ENCODE assay signal across 21 mouse cellular contexts in the genomic region with DNA sequence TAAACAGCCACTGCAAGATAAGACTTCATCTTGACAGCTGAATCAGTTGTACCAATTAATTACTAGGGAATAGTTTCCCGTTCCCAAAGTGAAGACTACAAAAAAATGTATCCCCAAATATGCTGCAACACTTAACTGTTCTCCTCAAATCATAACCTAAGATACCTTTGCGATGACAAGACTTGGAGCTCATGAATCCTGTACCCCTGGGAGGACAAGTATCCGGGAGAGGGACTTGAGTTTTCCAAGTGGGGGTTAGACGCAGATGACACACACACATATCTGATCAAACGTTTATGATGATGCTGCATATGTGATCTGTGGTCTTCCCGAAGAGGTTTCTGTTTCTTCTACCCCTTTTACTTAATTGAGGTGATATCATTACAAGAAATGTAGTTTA.
DNase-seq lines count a peak whose midpoint lies in the region; ATAC-seq and TF ChIP-seq lines count a peak whose summit lies in the region.
"Had no signal": no experiment of that assay in that cellular context is flagged by ENCODE, and none has a peak within 500 bp of the region (broad histone marks: within the 10 kb centered on the region; RNA-seq: fewer than 3 reads in every experiment).

No protein-coding gene starts in this region.

- 59% methylated on average over 6 of the region's 6 CpGs for WGBS in hindbrain, embryonic 11.5 days
- 50% methylated on average over 6 of the region's 6 CpGs for WGBS in hindbrain, embryonic 12.5 days
- WGBS in midbrain, embryonic 12.5 days, result 62% methylated on average over 6 of the region's 6 CpGs
- WGBS in midbrain, embryonic 16.5 days, result 49% methylated on average over 6 of the region's 6 CpGs
- 65% methylated on average over 6 of the region's 6 CpGs for WGBS in forebrain, embryonic 11.5 days
- 43% methylated on average over 6 of the region's 6 CpGs for WGBS in forebrain, postnatal 0 days

- no peak for TF ChIP-seq CTCF in forebrain, postnatal 0 days (IDR thresholded peaks at IDR 0.05; ENCODE audit: low read depth)

- no peak for ATAC-seq in hindbrain, embryonic 11.5 days (ENCODE audit: low FRiP score)
- ATAC-seq in hindbrain, embryonic 12.5 days (ENCODE audit: low FRiP score), result no peak
- ATAC-seq in midbrain, embryonic 12.5 days (ENCODE audit: low FRiP score, low read depth), result no peak
- no peak for ATAC-seq in midbrain, embryonic 16.5 days
- ATAC-seq in forebrain, embryonic 11.5 days (replicated peaks; ENCODE audit: low FRiP score), result no peak
- no peak for ATAC-seq in forebrain, postnatal 0 days
- ATAC-seq: CD4-positive, CD25-positive, alpha-beta regulatory T cell, adult 4 months; inflammation-experienced regulatory T-cells, adult 6 months; liver, embryonic 12.5 days had no signal

- H3K4me2 ChIP-seq in hindbrain, embryonic 11.5 days (replicated peaks; ENCODE audit: low read depth, low read length), result no peak overlapping the region
- no peak overlapping the region for H3K4me2 ChIP-seq in hindbrain, embryonic 12.5 days (replicated peaks)
- H3K4me2 ChIP-seq in midbrain, embryonic 12.5 days (replicated peaks), result no peak overlapping the region
- H3K4me2 ChIP-seq in midbrain, embryonic 16.5 days (ENCODE audit: low read length), result no peak overlapping the region
- no peak overlapping the region for H3K4me2 ChIP-seq in forebrain, embryonic 11.5 days (ENCODE audit: low read depth, low read length, severe bottlenecking)
- peak overlapping the region; percentile 44; the same call in 1 of the 2 replicates for H3K4me2 ChIP-seq in forebrain, postnatal 0 days (ENCODE audit: low read depth)
- H3K4me2 ChIP-seq: embryonic facial prominence, embryonic 15.5 days; heart, embryonic 15.5 days; limb, embryonic 12.5 days; liver, embryonic 12.5 days had no signal

- peak; percentile 43 for DNase-seq in hindbrain, embryonic 11.5 days (ENCODE audit: low spot score)
- no peak for DNase-seq in forebrain, embryonic 11.5 days (ENCODE audit: low spot score)
- DNase-seq in forebrain, postnatal 0 days, result peak; percentile 63
- no peak for DNase-seq in liver
- DNase-seq: adrenal gland, postnatal 25 days; cerebellum, adult 9-10 months; heart, postnatal 4 days; lung, adult 18-20 months; lung, postnatal 10 days; right cerebral cortex, postnatal 25 days; thymus, postnatal 14 days had no signal

- no peak overlapping the region for H3K4me3 ChIP-seq in hindbrain, embryonic 11.5 days (ENCODE audit: low read depth, low read length)
- no peak overlapping the region for H3K4me3 ChIP-seq in hindbrain, embryonic 12.5 days
- H3K4me3 ChIP-seq in midbrain, embryonic 12.5 days, result no peak overlapping the region
- no peak overlapping the region for H3K4me3 ChIP-seq in midbrain, embryonic 16.5 days (ENCODE audit: low read depth, low read length)
- H3K4me3 ChIP-seq in forebrain, embryonic 11.5 days (ENCODE audit: low read depth, low read length), result no peak overlapping the region
- H3K4me3 ChIP-seq in forebrain, postnatal 0 days (ENCODE audit: low read depth, low read length), result no peak overlapping the region
- H3K4me3 ChIP-seq: embryonic facial prominence, embryonic 15.5 days; heart, embryonic 15.5 days; limb, embryonic 12.5 days; liver, embryonic 12.5 days had no signal

- H3K36me3 ChIP-seq in hindbrain, embryonic 11.5 days (ENCODE audit: control insufficient read depth, insufficient read depth, low read length), result no peaks in the 10 kb centered on the region
- H3K36me3 ChIP-seq in hindbrain, embryonic 12.5 days, result no peaks in the 10 kb centered on the region
- no peaks in the 10 kb centered on the region for H3K36me3 ChIP-seq in midbrain, embryonic 12.5 days
- H3K36me3 ChIP-seq in midbrain, embryonic 16.5 days (ENCODE audit: control insufficient read depth, insufficient read depth, low read length), result no peaks in the 10 kb centered on the region
- no peaks in the 10 kb centered on the region for H3K36me3 ChIP-seq in forebrain, embryonic 11.5 days (ENCODE audit: control insufficient read depth, insufficient read depth, low read length)
- no peaks in the 10 kb centered on the region for H3K36me3 ChIP-seq in forebrain, postnatal 0 days (ENCODE audit: insufficient read depth)
- H3K36me3 ChIP-seq: embryonic facial prominence, embryonic 15.5 days; heart, embryonic 15.5 days; limb, embryonic 12.5 days; liver, embryonic 12.5 days had no signal

- H3K27me3 ChIP-seq in hindbrain, embryonic 11.5 days (ENCODE audit: control insufficient read depth, insufficient read depth, low read length), result no peaks in the 10 kb centered on the region
- H3K27me3 ChIP-seq in hindbrain, embryonic 12.5 days, result no peaks in the 10 kb centered on the region; the same call in 1 of the 2 replicates
- H3K27me3 ChIP-seq in midbrain, embryonic 12.5 days, result no peaks in the 10 kb centered on the region
- H3K27me3 ChIP-seq in midbrain, embryonic 16.5 days (ENCODE audit: control insufficient read depth, insufficient read depth, low read depth, low read length), result no peaks in the 10 kb centered on the region
- no peaks in the 10 kb centered on the region for H3K27me3 ChIP-seq in forebrain, embryonic 11.5 days (ENCODE audit: control insufficient read depth, insufficient read depth, low read length)
- no peaks in the 10 kb centered on the region for H3K27me3 ChIP-seq in forebrain, postnatal 0 days (ENCODE audit: insufficient read depth, low read length)
- H3K27me3 ChIP-seq: embryonic facial prominence, embryonic 15.5 days; heart, embryonic 15.5 days; liver, embryonic 12.5 days had no signal

- peak overlapping the region; percentile 84; the same call in 1 of the 2 replicates for H3K27ac ChIP-seq in hindbrain, embryonic 11.5 days (ENCODE audit: low read depth, low read length)
- H3K27ac ChIP-seq in hindbrain, embryonic 12.5 days, result no peak overlapping the region; the same call in 1 of the 2 replicates
- peak overlapping the region; percentile 79; the same call in 1 of the 2 replicates for H3K27ac ChIP-seq in midbrain, embryonic 12.5 days (replicated peaks)
- H3K27ac ChIP-seq in midbrain, embryonic 16.5 days (ENCODE audit: low read length), result no peak overlapping the region
- 0 out of 2 replicates have a peak overlapping the region, but pooled peaks have one; percentile 12 for H3K27ac ChIP-seq in forebrain, embryonic 11.5 days (ENCODE audit: low read depth, low read length)
- H3K27ac ChIP-seq in forebrain, postnatal 0 days (ENCODE audit: low read depth, low read length), result peak overlapping the region; percentile 85
- H3K27ac ChIP-seq: embryonic facial prominence, embryonic 15.5 days; heart, embryonic 15.5 days; kidney, postnatal 0 days; limb, embryonic 12.5 days; liver, embryonic 12.5 days had no signal

- 0 out of 2 replicates have a peak, but pooled peaks cover 4% of the 10 kb centered on the region for H3K4me1 ChIP-seq in hindbrain, embryonic 11.5 days (replicated peaks; ENCODE audit: control insufficient read depth, insufficient read depth, low read length)
- peaks cover 37% of the 10 kb centered on the region for H3K4me1 ChIP-seq in hindbrain, embryonic 12.5 days
- H3K4me1 ChIP-seq in midbrain, embryonic 12.5 days, result peaks cover 49% of the 10 kb centered on the region
- peaks cover 14% of the 10 kb centered on the region for H3K4me1 ChIP-seq in midbrain, embryonic 16.5 days (ENCODE audit: control insufficient read depth, insufficient read depth, low read length)
- H3K4me1 ChIP-seq in forebrain, embryonic 11.5 days (replicated peaks; ENCODE audit: control insufficient read depth, insufficient read depth, low read length), result peaks cover 25% of the 10 kb centered on the region; the same call in 1 of the 2 replicates
- H3K4me1 ChIP-seq in forebrain, postnatal 0 days (ENCODE audit: insufficient read depth), result 0 out of 2 replicates have a peak, but pooled peaks cover 6% of the 10 kb centered on the region
- H3K4me1 ChIP-seq: liver, embryonic 12.5 days had no signal

- no peak overlapping the region for H3K9ac ChIP-seq in hindbrain, embryonic 11.5 days (ENCODE audit: low read depth, low read length)
- H3K9ac ChIP-seq in hindbrain, embryonic 12.5 days, result no peak overlapping the region
- no peak overlapping the region for H3K9ac ChIP-seq in midbrain, embryonic 12.5 days (replicated peaks)
- no peak overlapping the region for H3K9ac ChIP-seq in midbrain, embryonic 16.5 days (ENCODE audit: low read depth, low read length)
- H3K9ac ChIP-seq in forebrain, embryonic 11.5 days (ENCODE audit: low read length), result no peak overlapping the region; the same call in 1 of the 2 replicates
- H3K9ac ChIP-seq in forebrain, postnatal 0 days, result peak overlapping the region; percentile 48; the same call in 1 of the 2 replicates
- H3K9ac ChIP-seq: embryonic facial prominence, embryonic 15.5 days; heart, embryonic 15.5 days; limb, embryonic 12.5 days; liver, embryonic 12.5 days had no signal

- no peaks in the 10 kb centered on the region for H3K9me3 ChIP-seq in hindbrain, embryonic 11.5 days (ENCODE audit: control insufficient read depth, low read length)
- H3K9me3 ChIP-seq in hindbrain, embryonic 12.5 days (replicated peaks), result no peaks in the 10 kb centered on the region
- H3K9me3 ChIP-seq in midbrain, embryonic 12.5 days, result no peaks in the 10 kb centered on the region
- no peaks in the 10 kb centered on the region for H3K9me3 ChIP-seq in midbrain, embryonic 16.5 days (replicated peaks; ENCODE audit: control insufficient read depth, low read length, poor library complexity, severe bottlenecking)
- no peaks in the 10 kb centered on the region for H3K9me3 ChIP-seq in forebrain, embryonic 11.5 days (ENCODE audit: control insufficient read depth, low read length)
- H3K9me3 ChIP-seq in forebrain, postnatal 0 days (ENCODE audit: low read length), result no peaks in the 10 kb centered on the region
- H3K9me3 ChIP-seq: embryonic facial prominence, embryonic 15.5 days; heart, embryonic 15.5 days; limb, embryonic 12.5 days; liver, embryonic 12.5 days had no signal

Comparison
In these comparisons a context has a peak if more than half of its experiments do, and no peak if none do; other contexts are left out.
1. DNase-seq: peak in hindbrain, embryonic 11.5 days (single experiment) and forebrain, postnatal 0 days (single experiment); none in forebrain, embryonic 11.5 days (single experiment) and liver (single experiment).
2. H3K27ac ChIP-seq: peak in hindbrain, embryonic 11.5 days (single experiment), midbrain, embryonic 12.5 days (single experiment), forebrain, embryonic 11.5 days (single experiment) and forebrain, postnatal 0 days (single experiment); none in hindbrain, embryonic 12.5 days (single experiment) and midbrain, embryonic 16.5 days (single experiment).